Mouse (Mus musculus) forebrain, embryonic 15.5 days (tissue): ENCODE measurements at regions not wholly inside any gene's neighbourhood (a gene's known extent, or its start where the extent isn't known, plus 50 kb on each side); places are given as distances from the start of the nearest gene placed in this dataset.
"Not testable (repeated sequence)": the region's sequence is repeated elsewhere in the genome, so short reads cannot be mapped to it uniquely, and the experiment has no call there.

Source experiments
- ATAC-seq: fragments of 200-750 bp; cut with Nextera tagmentation; replicated peaks from 2 replicates; pipeline ENCODE4 v1.8.0; 2017; ENCODE audit warnings: mild to moderate bottlenecking, moderate TSS enrichment, moderate library complexity
- H3K27ac ChIP-seq: fragments of 300-500 bp; sonication (generic); replicated peaks from 2 replicates; pipeline ENCODE4 v1.5.1; 2015; ENCODE audit warnings: mild to moderate bottlenecking, inconsistent platforms
- H3K27me3 ChIP-seq: fragments of 300-500 bp; sonication (generic); 2 replicates; pipeline ENCODE4 v1.6.1; 2015; ENCODE audit warnings: inconsistent platforms
- H3K36me3 ChIP-seq: fragments of 300-500 bp; sonication (generic); 2 replicates; pipeline ENCODE4 v1.6.1; 2015; ENCODE audit warnings: mild to moderate bottlenecking, inconsistent platforms
- H3K4me1 ChIP-seq: fragments of 300-500 bp; sonication (generic); 2 replicates; pipeline ENCODE4 v1.6.1; 2015; ENCODE audit warnings: inconsistent platforms
- H3K4me2 ChIP-seq: fragments of 300-500 bp; sonication (generic); replicated peaks from 2 replicates; pipeline ENCODE4 v1.6.1; 2015; ENCODE audit warnings: mild to moderate bottlenecking, inconsistent platforms
- H3K4me3 ChIP-seq: fragments of 300-500 bp; sonication (generic); 2 replicates; pipeline ENCODE4 v1.5.1; 2015; ENCODE audit warnings: mild to moderate bottlenecking, inconsistent platforms
- H3K9ac ChIP-seq: fragments of 300-500 bp; sonication (generic); replicated peaks from 2 replicates; pipeline ENCODE4 v1.6.1; 2015; ENCODE audit warnings: mild to moderate bottlenecking, inconsistent platforms
- H3K9me3 ChIP-seq: fragments of 300-500 bp; sonication (generic); 2 replicates; pipeline ENCODE4 v1.6.1; 2016; ENCODE audit warnings: inconsistent platforms
- WGBS: fragments of 180-500 bp; shearing (Covaris S2); methylation state at CpG from one replicate; pipeline ENCODE4 v1.1.7; 2015; ENCODE audit warnings: mixed read lengths; 5-methylcytosine and 5-hydroxymethylcytosine counted together

GRCm38 (mm10) chr1:64412481-64413180 is 119.8 kb upstream of the Creb1 start:
- H3K27ac ChIP-seq: no peak overlapping the region
- WGBS: 71% methylated on average over 10 of the region's 10 CpGs
- no peaks in the 10 kb centered on the region for H3K27me3 ChIP-seq
- H3K4me1 ChIP-seq: peaks cover 34% of the 10 kb centered on the region
- no peak overlapping the region for H3K4me2 ChIP-seq
- no peak overlapping the region for H3K4me3 ChIP-seq
- H3K36me3 ChIP-seq: no peaks in the 10 kb centered on the region
- no peaks in the 10 kb centered on the region for H3K9me3 ChIP-seq
- H3K9ac ChIP-seq: no peak overlapping the region
- no peak for ATAC-seq

DNA sequence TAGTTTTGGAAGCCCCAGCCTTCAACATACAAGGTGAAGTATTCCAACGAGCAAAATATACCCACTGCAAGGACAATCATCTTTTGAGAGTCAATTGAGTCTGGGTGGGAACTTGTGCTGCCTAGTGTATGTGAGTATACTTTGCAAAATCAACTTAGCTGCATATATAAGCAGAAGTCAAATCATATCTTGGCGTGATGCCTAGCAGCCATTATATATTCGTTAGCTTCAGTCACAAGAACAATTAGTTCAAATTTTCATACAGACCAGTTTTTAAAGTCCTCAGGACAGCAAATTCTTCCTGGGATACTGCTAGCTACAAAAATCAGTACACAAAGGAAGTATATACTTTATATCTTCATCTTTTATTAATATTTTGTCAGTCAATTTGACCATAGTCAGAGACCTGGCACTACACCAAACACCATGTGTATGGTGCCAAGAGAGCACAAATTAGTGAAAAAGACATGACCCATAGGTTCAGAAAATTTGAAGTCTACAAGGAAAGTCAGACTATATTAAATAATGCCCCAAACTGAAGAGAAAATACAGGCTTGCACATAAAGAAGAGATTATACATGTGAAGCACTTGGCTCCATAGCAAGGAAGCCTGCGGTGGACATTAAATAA is 120.5 kb upstream of the Creb1 start:
- WGBS: 69% methylated on average over 4 of the region's 4 CpGs
- ATAC-seq: no peak
- H3K27me3 ChIP-seq: no peaks in the 10 kb centered on the region
- H3K4me1 ChIP-seq: peaks cover 34% of the 10 kb centered on the region
- H3K4me2 ChIP-seq: no peak overlapping the region
- no peaks in the 10 kb centered on the region for H3K9me3 ChIP-seq
- no peak overlapping the region for H3K9ac ChIP-seq
- no peak overlapping the region for H3K4me3 ChIP-seq
- no peaks in the 10 kb centered on the region for H3K36me3 ChIP-seq
- H3K27ac ChIP-seq: no peak overlapping the region

- no peaks in the 10 kb centered on the region for H3K36me3 ChIP-seq
- H3K9ac ChIP-seq: no peak overlapping the region
- WGBS: 15% methylated on average over 4 of the region's 4 CpGs
- ATAC-seq: peak; percentile 94
- no peaks in the 10 kb centered on the region for H3K9me3 ChIP-seq
- H3K27me3 ChIP-seq: no peaks in the 10 kb centered on the region
- H3K27ac ChIP-seq: peak overlapping the region; percentile 71
- no peak overlapping the region for H3K4me2 ChIP-seq
- peaks cover 34% of the 10 kb centered on the region for H3K4me1 ChIP-seq
- H3K4me3 ChIP-seq: no peak overlapping the region
Observed at GRCm38 (mm10) chr1:64408807-64409582, 123.5 kb upstream of the Creb1 start.

GRCm38 (mm10) chr1:64391525-64391924 is 140.9 kb upstream of the Creb1 start:
- H3K4me1 ChIP-seq: no peaks in the 10 kb centered on the region
- no peak overlapping the region for H3K9ac ChIP-seq
- 86% methylated on average over 8 of the region's 8 CpGs for WGBS
- no peaks in the 10 kb centered on the region for H3K27me3 ChIP-seq
- no peaks in the 10 kb centered on the region for H3K36me3 ChIP-seq
- H3K9me3 ChIP-seq: no peaks in the 10 kb centered on the region
- H3K27ac ChIP-seq: no peak overlapping the region
- H3K4me2 ChIP-seq: no peak overlapping the region
- ATAC-seq: no peak
- no peak overlapping the region for H3K4me3 ChIP-seq

DNA sequence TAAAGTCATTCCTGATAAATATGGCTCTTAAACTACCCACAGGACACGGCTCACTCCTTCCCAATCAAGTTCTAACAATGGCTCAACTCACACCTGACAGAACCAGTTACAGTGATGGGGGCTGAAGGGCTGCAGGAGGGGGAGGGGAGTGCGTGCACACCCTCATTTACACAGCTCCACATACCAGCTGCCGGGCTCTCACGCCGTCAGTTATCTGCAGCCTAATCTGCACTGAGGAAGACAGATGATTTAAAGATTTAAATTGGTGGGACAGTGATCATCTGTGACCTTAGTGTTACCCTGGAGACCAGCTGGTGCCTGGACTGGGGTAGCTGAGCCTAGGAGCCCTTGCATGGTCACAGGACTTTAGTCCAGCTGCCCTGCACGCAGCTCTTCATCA is 151.2 kb upstream of the Creb1 start:
- 31% methylated on average over 6 of the region's 6 CpGs for WGBS
- H3K4me2 ChIP-seq: no peak overlapping the region

DNA sequence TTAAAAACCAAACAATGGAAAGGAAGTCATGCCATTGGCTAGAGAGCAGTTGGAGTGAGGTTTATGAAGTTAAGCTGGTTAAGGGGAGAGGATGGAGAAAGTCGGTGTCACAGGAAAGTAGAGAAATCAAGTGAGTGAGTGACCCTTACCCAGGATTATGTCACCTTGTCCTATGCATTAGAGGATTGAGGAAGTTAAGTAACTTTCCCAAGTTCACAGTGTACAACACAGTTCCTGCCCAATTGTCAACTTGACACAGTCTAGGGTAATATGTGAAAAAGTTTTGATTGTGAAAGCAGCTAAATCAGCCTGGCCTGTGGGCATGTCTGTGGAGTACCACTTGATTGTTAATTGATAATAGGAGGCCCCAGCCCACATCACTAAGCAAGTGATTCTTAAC is 156.0 kb upstream of the Creb1 start:
- WGBS: 100% methylated on average over 1 of the region's 1 CpGs

More for the DNA sequence above, 151.2 kb upstream of the Creb1 start:
- Histone ChIP-seq H3K9ac (no peak overlapping the region), H3K4me1 (peaks cover 13% of the 10 kb centered on the region), H3K36me3 (no peaks in the 10 kb centered on the region), H3K9me3 (no peaks in the 10 kb centered on the region), H3K27ac (no peak overlapping the region), H3K27me3 (no peaks in the 10 kb centered on the region), H3K4me3 (no peak overlapping the region)
- ATAC-seq: no peak

DNA sequence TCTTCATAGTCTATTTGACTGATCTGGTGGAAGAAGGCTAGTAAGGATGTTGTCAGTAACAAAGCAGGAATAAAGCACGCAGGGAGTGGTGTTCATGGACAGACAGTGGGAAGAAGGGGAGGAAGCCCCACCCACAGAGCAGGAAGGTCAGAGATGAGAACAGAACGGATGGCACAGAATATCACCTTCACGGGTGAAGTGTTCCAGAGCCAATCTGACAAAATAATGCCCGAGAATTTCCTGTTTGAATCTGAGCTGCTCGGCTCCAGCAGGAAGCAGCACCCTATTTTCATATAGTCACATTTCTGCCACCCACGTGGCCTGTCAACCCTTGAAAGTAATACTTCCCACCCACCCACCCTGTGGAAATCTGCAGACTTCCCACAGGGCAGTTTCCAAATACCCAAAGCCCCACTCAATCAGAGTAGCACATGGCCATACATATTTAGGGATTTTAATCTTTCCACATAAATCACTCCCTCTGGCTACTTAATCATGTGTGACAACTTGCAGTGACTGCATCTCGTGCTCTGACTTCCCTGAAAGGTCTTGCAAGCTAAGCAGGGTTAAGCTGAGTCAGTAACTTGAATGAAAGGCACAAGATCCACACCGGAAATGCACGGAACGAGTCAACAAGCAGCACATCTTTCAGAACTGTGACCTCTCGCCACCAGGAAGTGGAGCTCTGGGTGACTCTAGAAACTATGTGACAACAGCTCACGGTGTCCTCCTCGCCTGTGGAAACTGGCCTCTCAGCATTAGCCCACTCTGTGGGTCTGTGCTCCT is 158.0 kb upstream of the Creb1 start:
- H3K27ac ChIP-seq: no peak overlapping the region
- no peaks in the 10 kb centered on the region for H3K4me1 ChIP-seq
- whole genome bisulfite sequencing: 81% methylated on average over 13 of the region's 13 CpGs
- 0 out of 2 replicates have a peak, but pooled peaks cover 5% of the 10 kb centered on the region for H3K9me3 ChIP-seq
- H3K4me2 ChIP-seq: no peak overlapping the region
- no peak overlapping the region for H3K4me3 ChIP-seq
- H3K27me3 ChIP-seq: no peaks in the 10 kb centered on the region
- no peak overlapping the region for H3K9ac ChIP-seq
- no peak for ATAC-seq
- no peaks in the 10 kb centered on the region for H3K36me3 ChIP-seq

More for the DNA sequence above, 156.0 kb upstream of the Creb1 start:
- not testable (repeated sequence) for H3K27ac ChIP-seq, H3K36me3 ChIP-seq, H3K4me3 ChIP-seq, H3K9ac ChIP-seq, H3K4me2 ChIP-seq, H3K27me3 ChIP-seq, H3K9me3 ChIP-seq, ATAC-seq
- peaks cover 12% of the 10 kb centered on the region for H3K4me1 ChIP-seq

DNA sequence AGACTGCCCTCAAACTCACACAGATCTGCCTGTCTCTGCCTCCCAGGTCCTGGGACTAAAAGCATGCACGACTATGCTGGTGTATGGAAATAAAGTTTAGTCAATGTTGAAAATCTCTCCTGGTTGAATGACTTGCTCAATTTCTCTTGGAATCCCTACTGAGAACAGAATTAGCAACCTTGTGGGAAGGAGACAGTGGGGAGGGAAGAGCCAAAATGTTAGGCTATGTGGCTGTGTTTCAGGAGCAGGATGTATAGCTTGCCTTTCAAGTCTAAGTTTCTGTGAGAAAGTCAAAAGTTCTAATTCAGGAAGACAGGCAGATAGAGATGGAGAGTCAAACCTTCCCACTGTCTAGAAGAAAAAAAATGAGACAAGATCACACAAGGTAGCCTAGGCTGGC is 168.3 kb upstream of the Creb1 start:
- Histone ChIP-seq H3K9ac (no peak overlapping the region), H3K27ac (no peak overlapping the region), H3K27me3 (no peaks in the 10 kb centered on the region), H3K4me3 (no peak overlapping the region), H3K4me1 (peaks cover 9% of the 10 kb centered on the region), H3K36me3 (no peaks in the 10 kb centered on the region), H3K9me3 (no peaks in the 10 kb centered on the region), H3K4me2 (no peak overlapping the region)
- ATAC-seq: no peak
- 84% methylated on average over 1 of the region's 1 CpGs for WGBS

- WGBS: 18% methylated on average over 4 of the region's 4 CpGs
- Histone ChIP-seq H3K4me1 (peaks cover 9% of the 10 kb centered on the region), H3K27ac (peak overlapping the region; percentile 67), H3K36me3 (no peaks in the 10 kb centered on the region), H3K4me2 (no peak overlapping the region), H3K9me3 (no peaks in the 10 kb centered on the region), H3K4me3 (no peak overlapping the region), H3K9ac (no peak overlapping the region), H3K27me3 (no peaks in the 10 kb centered on the region)
- ATAC-seq: peak; percentile 64
Observed at GRCm38 (mm10) chr1:64361959-64362638, 170.3 kb upstream of the Creb1 start.

DNA sequence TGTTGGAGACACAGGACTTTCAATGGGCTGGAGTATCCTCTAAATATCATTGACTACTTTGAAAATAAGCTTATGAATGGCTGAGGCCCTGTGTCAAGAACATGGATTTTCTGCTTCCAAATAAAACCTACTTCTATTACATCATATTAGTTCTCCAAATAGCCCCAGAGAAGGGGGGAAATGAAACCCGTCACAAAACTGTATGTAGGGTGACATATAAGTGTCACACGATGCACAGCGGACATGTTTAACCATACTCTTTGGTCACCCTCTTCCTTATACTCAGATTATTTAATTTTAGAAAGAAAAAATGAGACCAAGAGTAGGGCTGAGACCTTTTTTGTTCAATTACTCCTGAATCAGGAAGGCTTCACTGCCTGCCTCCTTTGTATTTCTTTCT is 189.2 kb upstream of the Creb1 start:
- Histone ChIP-seq H3K4me1 (peaks cover 3% of the 10 kb centered on the region), H3K9me3 (no peaks in the 10 kb centered on the region), H3K4me2 (no peak overlapping the region), H3K36me3 (no peaks in the 10 kb centered on the region), H3K27ac (no peak overlapping the region), H3K27me3 (no peaks in the 10 kb centered on the region), H3K9ac (no peak overlapping the region), H3K4me3 (no peak overlapping the region)
- ATAC-seq: no peak
- WGBS: 70% methylated on average over 3 of the region's 3 CpGs

DNA sequence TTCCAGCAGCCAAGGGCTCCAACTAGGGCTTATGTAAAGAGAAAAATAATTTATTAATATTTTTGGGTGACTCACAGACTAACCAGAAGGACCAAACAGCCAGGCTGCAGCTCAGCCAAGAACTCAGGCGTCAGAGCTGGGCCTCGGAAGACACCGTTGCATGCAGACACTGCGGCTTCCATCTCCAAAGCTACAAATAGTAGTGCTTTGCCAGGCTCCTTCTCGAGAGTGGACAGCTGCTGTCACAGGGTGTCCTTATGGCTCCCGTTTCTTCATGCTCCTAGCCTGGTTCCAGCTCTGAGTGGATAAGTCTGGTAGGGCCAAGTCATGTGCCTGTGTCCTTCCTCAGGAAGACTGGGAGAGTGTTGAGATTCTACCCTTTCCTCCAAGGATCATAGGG is 190.8 kb upstream of the Creb1 start:
- H3K9ac ChIP-seq: no peak overlapping the region
- peaks cover 7% of the 10 kb centered on the region for H3K4me1 ChIP-seq
- no peak for ATAC-seq
- H3K4me2 ChIP-seq: no peak overlapping the region
- H3K27me3 ChIP-seq: no peaks in the 10 kb centered on the region
- WGBS: 83% methylated on average over 6 of the region's 6 CpGs
- H3K36me3 ChIP-seq: no peaks in the 10 kb centered on the region
- no peaks in the 10 kb centered on the region for H3K9me3 ChIP-seq
- no peak overlapping the region for H3K27ac ChIP-seq
- H3K4me3 ChIP-seq: no peak overlapping the region
